Mouse (Mus musculus) left cerebral cortex, adult 18-20 months (tissue): ENCODE results near the gene Gm13697. TPM values are rescaled to one million over a fixed set of nuclear protein-coding genes. Genes with fewer than 3 reads are reported as not detected.
A peak's percentile ranks its signal among the peaks of the same experiment; 100 is the strongest.

Experiments used
- DNase-seq, 2 experiments: peaks; one replicate each; pipeline ENCODE4 v3.0.0; 2021 to 2022; ENCODE audit warnings: low spot score in 2 of 2, mixed read lengths in 1 of 2
- total RNA-seq, 2 experiments: library from RNA; stranded (reverse); gene quantifications; 2 replicates each; pipeline ENCODE4 v1.2.3; 2021

The Gm13697 gene
- total RNA-seq, 2 experiments from 2014 or later = 1.3 to 1.5 TPM

DNA sequence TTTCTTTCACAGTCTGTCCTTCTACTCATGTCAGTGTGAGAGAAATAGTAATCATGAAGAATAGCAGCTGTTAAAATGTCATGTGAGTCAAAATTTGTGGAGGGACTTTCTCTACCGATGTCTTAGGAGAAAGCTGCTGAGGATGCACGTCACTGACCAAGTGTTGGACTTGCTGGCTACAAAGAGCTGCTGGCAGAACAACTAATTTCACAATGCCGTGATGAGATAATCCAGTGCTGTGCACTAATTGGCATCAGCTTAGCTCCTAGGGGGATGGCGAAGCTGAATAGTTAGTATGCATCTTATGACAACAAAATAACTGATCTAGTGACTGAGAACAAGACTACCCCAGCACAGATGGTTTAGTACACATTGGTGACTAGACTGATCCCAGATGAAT lies 40.7 kb downstream of the Gm13697 start:
- no peak for DNase-seq

DNA sequence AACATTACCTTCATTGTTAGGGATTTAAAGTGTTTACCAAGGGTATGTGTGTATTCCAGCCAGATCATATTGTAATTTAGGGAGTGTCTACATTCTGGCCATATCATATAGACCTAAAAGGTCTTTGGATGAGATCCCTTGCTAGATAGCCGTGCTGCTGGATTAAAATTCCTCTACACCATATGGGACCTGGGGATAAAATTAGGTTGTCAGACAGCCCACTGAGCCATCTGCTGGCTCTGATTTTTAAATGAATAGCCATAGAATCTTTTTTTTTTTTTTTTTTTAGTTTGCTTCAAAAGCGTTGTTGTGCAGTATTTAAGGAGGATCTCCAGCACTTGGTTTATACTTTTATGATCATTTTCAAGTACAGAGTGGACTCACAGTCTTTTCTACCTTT lies 48.0 kb downstream of the Gm13697 start:
- DNase-seq = peak in 1 of 2 experiments; percentile 24

DNA sequence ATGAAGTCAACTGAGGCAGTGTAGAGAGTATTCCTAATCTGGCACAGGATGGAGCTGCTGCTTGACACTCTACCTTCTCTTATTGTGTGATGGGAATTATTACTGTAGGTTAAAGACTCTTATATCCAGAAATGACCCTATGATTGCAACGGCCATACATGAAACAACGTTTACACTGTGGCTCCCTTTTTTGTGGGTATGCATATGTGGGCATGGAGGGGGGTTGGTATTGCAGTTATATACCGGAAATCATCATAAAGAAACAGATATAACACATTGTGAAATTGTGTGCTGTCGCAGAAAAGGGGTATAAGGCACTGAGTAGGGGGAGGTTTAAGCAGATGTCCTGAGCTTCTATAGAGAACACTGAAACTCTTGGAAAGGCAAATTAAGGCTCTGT lies 51.5 kb downstream of the Gm13697 start:
- DNase-seq = no peak

Other genes starting within 250 kb of the Gm13697 start
- 100 to 1,000 TPM; 206 to 215 TPM for gene Fam171b, start 172.1 kb upstream of the Gm13697 start, total RNA-seq
- gene Zswim2, start 43.5 kb upstream of the Gm13697 start, total RNA-seq = not detected
- gene Gm13698, start 29.1 kb upstream of the Gm13697 start, total RNA-seq = 1 to 10 TPM; 1.3 to 1.5 TPM
- gene Gm13693, start 23.2 kb upstream of the Gm13697 start, total RNA-seq = 1 to 10 TPM; 1.3 to 1.5 TPM
- 1 to 10 TPM in 1 of 2 experiments, not detected in 1; 1.3 TPM for gene Gm13695, start 17.4 kb upstream of the Gm13697 start, total RNA-seq
- 1 to 10 TPM; 1.3 to 1.5 TPM for gene Gm13696, start 11.6 kb upstream of the Gm13697 start, total RNA-seq
- 1 to 10 TPM; 1.3 to 1.5 TPM for gene Gm13694, start 5.8 kb upstream of the Gm13697 start, total RNA-seq
- gene Gm13691, start 5.8 kb downstream of the Gm13697 start, total RNA-seq = 1 to 10 TPM; 1.3 to 1.5 TPM